Mouse (Mus musculus): ENCODE data around the gene Egr4. TPM values are rescaled to one million over a fixed set of nuclear protein-coding genes. Genes with fewer than 3 reads are reported as not detected.

Gene Egr4
- total RNA-seq, 2 experiments from 2014 or later, result not detected

Other genes with a start within 250 kb of the Egr4 start
- gene Sfxn5, start 180.2 kb downstream of the Egr4 start, total RNA-seq (2015), result 1.1 and 2.7 TPM in 2 replicates
- 1.7 and 2.3 TPM in 2 replicates for gene Sfxn5, start 180.2 kb downstream of the Egr4 start, total RNA-seq (2017)
- gene Rab11fip5, start 139.0 kb downstream of the Egr4 start, total RNA-seq (2015), result 4.2 and 4.4 TPM in 2 replicates
- 3.1 and 5.5 TPM in 2 replicates for gene Rab11fip5, start 139.0 kb downstream of the Egr4 start, total RNA-seq (2017)
- not detected in 2 replicates for gene Noto, start 89.7 kb downstream of the Egr4 start, total RNA-seq (2015)
- gene Noto, start 89.7 kb downstream of the Egr4 start, total RNA-seq (2017), result not detected in 2 replicates
- gene Smyd5, start 81.6 kb downstream of the Egr4 start, total RNA-seq (2015), result 39.4 and 42.2 TPM in 2 replicates
- gene Smyd5, start 81.6 kb downstream of the Egr4 start, total RNA-seq (2017), result 44.1 and 66.0 TPM in 2 replicates
- gene Cct7, start 62.1 kb downstream of the Egr4 start, total RNA-seq (2015), result 321 and 330 TPM in 2 replicates
- gene Cct7, start 62.1 kb downstream of the Egr4 start, total RNA-seq (2017), result 304 and 348 TPM in 2 replicates
- 28.9 and 40.6 TPM in 2 replicates for gene Pradc1, start 61.6 kb downstream of the Egr4 start, total RNA-seq (2015)
- 11.1 and 12.0 TPM in 2 replicates for gene Pradc1, start 61.6 kb downstream of the Egr4 start, total RNA-seq (2017)
- gene Fbxo41, start 10.6 kb downstream of the Egr4 start, total RNA-seq (2015), result not detected in 2 replicates
- not detected in 2 replicates for gene Fbxo41, start 10.6 kb downstream of the Egr4 start, total RNA-seq (2017)
- 23.2 and 32.3 TPM in 2 replicates for gene Alms1, start 73.9 kb upstream of the Egr4 start, total RNA-seq (2015)
- gene Alms1, start 73.9 kb upstream of the Egr4 start, total RNA-seq (2017), result 14.4 and 19.4 TPM in 2 replicates
- not detected in 2 replicates for gene Nat8f7, start 199.6 kb upstream of the Egr4 start, total RNA-seq (2015)
- not detected in 2 replicates for gene Nat8f7, start 199.6 kb upstream of the Egr4 start, total RNA-seq (2017)

Measured in megakaryocyte progenitor cell, adult 5-6 weeks (primary cell).